Mouse (Mus musculus): ENCODE measurements around the gene Tmem107. TPM values are rescaled to one million over a fixed set of nuclear protein-coding genes. Genes with fewer than 3 reads are reported as not detected.

The Tmem107 gene
- polyA plus RNA-seq, 1 experiment from 2014 or later: 48.2 TPM

DNA sequence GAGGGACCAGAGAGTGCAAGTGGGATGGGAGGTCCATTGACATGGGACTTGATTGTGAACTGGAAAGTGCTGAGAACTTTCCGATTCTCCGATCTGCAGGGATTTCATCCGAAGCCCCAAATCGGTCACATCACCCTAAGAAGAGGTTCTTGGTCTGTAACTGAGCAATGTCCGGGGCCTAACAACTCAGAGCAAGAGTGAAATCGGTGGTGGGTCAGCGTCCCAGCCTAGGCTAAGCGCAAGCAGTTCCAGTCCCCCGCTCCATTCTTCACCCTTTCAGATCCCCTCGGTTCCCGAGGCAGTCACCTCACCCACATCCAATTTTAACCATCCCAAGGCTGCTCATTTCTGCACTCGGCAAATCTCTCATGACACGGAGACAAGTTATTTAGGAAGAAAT lies 513 bp upstream of the Tmem107 start:
- no peak for ATAC-seq (ENCODE audit: insufficient number of reproducible peaks, insufficient read depth, low FRiP score, low TSS enrichment, low read depth)
- H3K4me3 ChIP-seq: peak overlapping the region; percentile 64
- peak overlapping the region; percentile 81 for H3K4me2 ChIP-seq
- H3K27me3 ChIP-seq: no peaks in the 10 kb centered on the region
- peak overlapping the region; percentile 97 for H3K27ac ChIP-seq
- H3K36me3 ChIP-seq: no peaks in the 10 kb centered on the region
- peaks cover 45% of the 10 kb centered on the region for H3K4me1 ChIP-seq
- H3K9me3 ChIP-seq: no peaks in the 10 kb centered on the region
- H3K9ac ChIP-seq: peak overlapping the region; percentile 85
- WGBS: under 1% methylated on average over 13 of the region's 13 CpGs

DNA sequence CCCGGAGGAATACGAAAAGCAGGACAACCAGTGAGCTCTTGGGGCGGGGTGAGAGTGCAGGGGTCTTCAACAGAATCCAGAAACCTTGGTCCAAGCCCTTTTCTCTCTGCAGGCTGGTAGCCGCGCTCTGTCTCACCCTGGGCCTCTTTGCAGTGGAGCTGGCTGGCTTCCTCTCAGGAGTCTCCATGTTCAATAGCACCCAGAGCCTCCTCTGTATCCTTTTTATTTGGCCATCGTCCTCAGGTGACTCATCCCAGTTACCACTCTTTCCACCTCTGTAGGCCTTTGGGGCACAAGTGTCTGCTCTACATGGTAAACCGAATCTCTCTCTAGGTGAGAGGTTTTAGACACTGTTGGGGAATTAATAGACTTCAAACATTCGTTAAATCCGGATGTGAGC lies 656 bp downstream of the Tmem107 start:
- 23% methylated on average over 9 of the region's 9 CpGs for WGBS
- Histone ChIP-seq H3K36me3 (no peaks in the 10 kb centered on the region), H3K4me1 (peaks cover 40% of the 10 kb centered on the region), H3K9ac (peak overlapping the region; percentile 85), H3K27me3 (no peaks in the 10 kb centered on the region), H3K9me3 (no peaks in the 10 kb centered on the region), H3K27ac (peak overlapping the region; percentile 97), H3K4me3 (peak overlapping the region; percentile 64), H3K4me2 (peak overlapping the region; percentile 81)
- ATAC-seq (ENCODE audit: insufficient number of reproducible peaks, insufficient read depth, low FRiP score, low TSS enrichment, low read depth): no peak

DNA sequence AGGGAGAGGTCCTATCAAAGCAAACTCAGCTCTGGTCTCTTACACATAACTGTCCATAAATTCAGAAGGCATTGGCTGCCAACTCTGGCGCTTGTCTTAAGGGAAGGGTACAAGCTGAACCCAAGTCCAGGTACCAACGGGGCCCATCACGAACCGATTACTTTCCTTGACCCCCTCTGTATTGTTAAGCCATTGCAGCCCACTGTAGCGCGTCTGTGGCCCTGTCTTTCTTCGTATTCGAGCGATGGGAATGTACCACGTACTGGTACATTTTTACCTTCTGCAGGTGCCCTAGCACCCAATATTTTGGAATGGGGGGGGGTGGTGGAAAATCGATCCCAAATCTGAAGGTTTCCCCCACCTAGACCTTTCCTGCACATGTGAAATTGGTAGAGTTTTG lies 1.6 kb downstream of the Tmem107 start:
- H3K27me3 ChIP-seq: no peaks in the 10 kb centered on the region
- H3K4me1 ChIP-seq: peaks cover 33% of the 10 kb centered on the region
- peak overlapping the region; percentile 29 for H3K4me3 ChIP-seq
- WGBS: 87% methylated on average over 11 of the region's 11 CpGs
- peak overlapping the region; percentile 90 for H3K27ac ChIP-seq
- ATAC-seq (ENCODE audit: insufficient number of reproducible peaks, insufficient read depth, low FRiP score, low TSS enrichment, low read depth): no peak
- H3K4me2 ChIP-seq: peak overlapping the region; percentile 81
- no peaks in the 10 kb centered on the region for H3K9me3 ChIP-seq
- H3K36me3 ChIP-seq: no peaks in the 10 kb centered on the region
- H3K9ac ChIP-seq: peak overlapping the region; percentile 62; the same call in 1 of the 2 replicates

- no peak for ATAC-seq (ENCODE audit: insufficient number of reproducible peaks, insufficient read depth, low FRiP score, low TSS enrichment, low read depth)
- Histone ChIP-seq H3K4me2 (peak overlapping the region; percentile 81), H3K4me3 (peak overlapping the region; percentile 29), H3K27me3 (no peaks in the 10 kb centered on the region), H3K27ac (peak overlapping the region; percentile 90), H3K9me3 (no peaks in the 10 kb centered on the region), H3K4me1 (peaks cover 28% of the 10 kb centered on the region), H3K9ac (peak overlapping the region; percentile 62), H3K36me3 (no peaks in the 10 kb centered on the region)
- 13% methylated on average over 9 of the region's 9 CpGs for WGBS
These were observed 2.1 kb downstream of the Tmem107 start for GRCm38 (mm10) chr11:69072666-69073064.

GRCm38 (mm10) chr11:69073065-69073888 lies 2.7 kb downstream of the Tmem107 start:
- Histone ChIP-seq H3K4me2 (peak overlapping the region; percentile 81), H3K27ac (peak overlapping the region; percentile 90), H3K9me3 (no peaks in the 10 kb centered on the region), H3K9ac (peak overlapping the region; percentile 62), H3K4me3 (peak overlapping the region; percentile 29), H3K27me3 (no peaks in the 10 kb centered on the region), H3K4me1 (peaks cover 28% of the 10 kb centered on the region), H3K36me3 (no peaks in the 10 kb centered on the region)
- ATAC-seq (ENCODE audit: insufficient number of reproducible peaks, insufficient read depth, low FRiP score, low TSS enrichment, low read depth): 0 out of 2 replicates have a peak, but pooled peaks have one; percentile 29
- WGBS: under 1% methylated on average over 14 of the region's 14 CpGs

DNA sequence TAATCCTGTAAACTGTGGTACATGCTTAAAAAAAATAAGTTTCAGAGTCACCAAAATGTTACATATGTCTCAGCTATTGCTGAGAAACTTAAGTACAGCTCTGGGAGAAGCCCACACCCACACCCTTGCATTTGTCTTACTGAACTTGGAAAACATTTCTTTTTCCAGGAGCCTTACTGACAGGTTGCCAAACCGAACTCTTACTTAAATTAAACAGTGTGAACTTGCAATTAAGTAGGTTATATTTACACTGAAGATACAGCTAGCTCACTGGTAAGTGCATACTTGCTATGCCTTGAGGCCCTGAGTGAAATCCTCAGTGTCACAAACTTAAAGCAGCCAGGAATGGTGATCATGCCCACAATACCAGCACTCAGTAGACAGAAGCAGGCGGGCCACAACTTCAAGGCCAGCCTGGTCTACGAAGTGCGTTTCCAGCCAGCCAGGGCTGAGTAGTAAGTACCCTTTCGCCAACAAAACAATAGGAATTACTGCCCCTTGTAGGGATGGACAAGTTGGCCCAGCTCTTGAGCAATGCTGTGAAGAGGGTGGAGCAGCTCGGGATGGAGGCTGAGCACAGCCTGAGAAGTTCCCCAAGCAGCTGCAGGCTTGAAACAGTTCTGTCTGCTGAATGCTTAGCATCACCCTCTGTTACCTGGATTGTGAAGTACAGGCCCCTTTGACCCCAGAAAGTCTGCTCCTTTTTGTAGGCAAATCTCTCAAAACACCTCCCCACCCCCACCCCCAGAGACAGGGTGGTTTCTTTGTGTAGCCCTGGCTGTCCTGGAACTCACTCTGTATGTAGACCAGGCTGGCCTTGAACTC lies 3.6 kb downstream of the Tmem107 start:
- Histone ChIP-seq H3K4me1 (peaks cover 28% of the 10 kb centered on the region), H3K27ac (peak overlapping the region; percentile 90), H3K4me2 (peak overlapping the region; percentile 81; the same call in 1 of the 2 replicates), H3K36me3 (no peaks in the 10 kb centered on the region), H3K27me3 (no peaks in the 10 kb centered on the region), H3K9ac (peak overlapping the region; percentile 36; the same call in 1 of the 2 replicates), H3K9me3 (no peaks in the 10 kb centered on the region), H3K4me3 (no peak overlapping the region)
- ATAC-seq (ENCODE audit: insufficient number of reproducible peaks, insufficient read depth, low FRiP score, low TSS enrichment, low read depth): no peak
- 33% methylated on average over 6 of the region's 6 CpGs for WGBS

GRCm38 (mm10) chr11:69074776-69075069 lies 4.1 kb downstream of the Tmem107 start:
- peak overlapping the region; percentile 90; the same call in 1 of the 2 replicates for H3K27ac ChIP-seq

DNA sequence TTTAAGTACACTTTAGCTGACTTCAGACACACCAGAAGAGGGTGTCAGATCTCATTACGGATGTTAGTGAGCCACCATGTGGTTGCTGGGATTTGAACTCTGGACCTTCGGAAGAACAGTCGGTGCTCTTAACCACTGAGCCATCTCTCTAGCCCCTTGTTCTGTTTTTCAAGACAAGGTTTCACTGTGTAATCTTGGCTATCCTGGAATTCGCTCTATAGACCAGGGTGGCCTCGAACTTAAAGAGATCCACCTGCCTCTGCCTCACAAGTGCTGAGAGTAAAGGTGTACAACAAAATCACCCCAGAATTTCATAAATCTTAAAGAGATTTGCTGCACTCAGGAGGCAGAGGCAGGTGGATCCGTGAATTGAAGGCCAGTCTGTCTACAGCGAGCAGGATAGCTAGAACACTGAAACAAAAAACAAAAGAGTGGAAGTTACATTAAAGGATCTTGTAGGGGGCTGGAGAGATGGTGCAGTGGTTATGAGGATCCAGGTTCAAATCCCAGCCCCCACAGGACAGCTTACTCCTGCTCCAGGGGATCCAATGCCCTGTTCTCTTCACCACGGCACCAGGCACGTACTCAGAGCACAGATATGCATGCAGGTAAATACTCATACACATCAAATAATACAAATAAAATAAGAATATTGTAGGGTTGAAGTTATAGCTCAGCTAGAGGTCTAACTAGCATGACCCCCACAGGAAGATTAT lies 5.3 kb downstream of the Tmem107 start:
- H3K4me2 ChIP-seq: no peak overlapping the region
- no peak for ATAC-seq (ENCODE audit: insufficient number of reproducible peaks, insufficient read depth, low FRiP score, low TSS enrichment, low read depth)
- no peaks in the 10 kb centered on the region for H3K27me3 ChIP-seq
- WGBS: 49% methylated on average over 9 of the region's 9 CpGs
- H3K9me3 ChIP-seq: no peaks in the 10 kb centered on the region
- H3K27ac ChIP-seq: no peak overlapping the region
- H3K36me3 ChIP-seq: no peaks in the 10 kb centered on the region
- no peak overlapping the region for H3K9ac ChIP-seq
- no peak overlapping the region for H3K4me3 ChIP-seq
- peaks cover 25% of the 10 kb centered on the region for H3K4me1 ChIP-seq

More at GRCm38 (mm10) chr11:69074776-69075069, 4.1 kb downstream of the Tmem107 start:
- ATAC-seq (ENCODE audit: insufficient number of reproducible peaks, insufficient read depth, low FRiP score, low TSS enrichment, low read depth): no peak
- Histone ChIP-seq H3K4me2 (no peak overlapping the region), H3K4me1 (peaks cover 27% of the 10 kb centered on the region), H3K9ac (no peak overlapping the region), H3K27me3 (no peaks in the 10 kb centered on the region), H3K36me3 (no peaks in the 10 kb centered on the region), H3K4me3 (no peak overlapping the region), H3K9me3 (no peaks in the 10 kb centered on the region)
- 47% methylated on average over 2 of the region's 2 CpGs for WGBS

- WGBS: 67% methylated on average over 5 of the region's 5 CpGs
- no peak overlapping the region for H3K9ac ChIP-seq
- ATAC-seq (ENCODE audit: insufficient number of reproducible peaks, insufficient read depth, low FRiP score, low TSS enrichment, low read depth): no peak
These were observed 6.0 kb downstream of the Tmem107 start for GRCm38 (mm10) chr11:69076572-69076971.

DNA sequence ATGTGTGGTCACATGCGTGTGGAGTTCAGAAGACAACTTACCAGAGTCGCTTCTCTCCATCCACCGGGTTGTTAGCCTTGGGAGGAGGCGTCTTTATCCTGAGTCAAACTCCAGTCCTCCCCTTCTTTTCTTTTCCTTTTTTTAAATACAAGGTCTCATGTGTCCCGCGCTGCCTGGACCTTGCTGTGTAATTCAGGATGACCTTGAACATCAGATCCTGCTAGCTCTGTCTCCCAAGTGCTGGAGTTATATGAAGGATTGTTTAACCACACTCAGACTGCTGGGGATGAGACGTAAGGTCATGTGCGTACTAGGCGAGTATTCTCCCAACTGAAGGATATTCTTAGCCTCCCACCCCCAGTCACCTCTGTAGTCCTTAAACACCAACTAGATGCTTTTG lies 6.7 kb downstream of the Tmem107 start:
- Histone ChIP-seq H3K27ac (no peak overlapping the region), H3K4me1 (peaks cover 11% of the 10 kb centered on the region), H3K4me3 (no peak overlapping the region), H3K27me3 (no peaks in the 10 kb centered on the region), H3K9me3 (no peaks in the 10 kb centered on the region), H3K4me2 (no peak overlapping the region), H3K9ac (no peak overlapping the region), H3K36me3 (no peaks in the 10 kb centered on the region)
- 80% methylated on average over 9 of the region's 9 CpGs for WGBS
- ATAC-seq (ENCODE audit: insufficient number of reproducible peaks, insufficient read depth, low FRiP score, low TSS enrichment, low read depth): no peak

More at GRCm38 (mm10) chr11:69076572-69076971, 6.0 kb downstream of the Tmem107 start:
- Histone ChIP-seq H3K4me1 (peaks cover 19% of the 10 kb centered on the region), H3K4me3 (no peak overlapping the region), H3K27me3 (no peaks in the 10 kb centered on the region), H3K9me3 (no peaks in the 10 kb centered on the region), H3K36me3 (no peaks in the 10 kb centered on the region), H3K27ac (no peak overlapping the region), H3K4me2 (no peak overlapping the region)

DNA sequence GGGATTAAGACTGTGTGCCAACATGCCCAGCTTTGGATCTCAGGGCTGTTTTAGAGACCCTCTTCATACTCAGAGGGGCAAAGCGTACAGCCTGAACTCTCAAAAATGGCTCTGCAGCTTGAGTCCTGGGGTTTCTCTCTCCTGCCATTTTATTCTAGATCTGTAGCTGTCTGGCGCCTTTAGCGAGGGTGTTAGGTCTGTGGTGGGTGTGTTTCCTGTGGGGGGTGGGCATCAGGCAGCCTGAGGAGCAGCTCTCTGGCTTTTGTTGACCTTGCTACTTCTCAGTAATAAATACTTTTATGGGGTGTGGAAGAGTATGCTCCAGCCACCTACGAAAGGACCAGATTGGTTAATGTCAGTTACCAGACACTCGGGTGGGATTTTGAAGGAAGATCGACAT lies 7.4 kb downstream of the Tmem107 start:
- Histone ChIP-seq H3K4me2 (no peak overlapping the region), H3K9ac (no peak overlapping the region), H3K27me3 (no peaks in the 10 kb centered on the region), H3K27ac (no peak overlapping the region), H3K36me3 (no peaks in the 10 kb centered on the region), H3K9me3 (no peaks in the 10 kb centered on the region), H3K4me3 (no peak overlapping the region), H3K4me1 (peaks cover 8% of the 10 kb centered on the region; the same call in 1 of the 2 replicates)
- WGBS: 90% methylated on average over 6 of the region's 6 CpGs
- ATAC-seq (ENCODE audit: insufficient number of reproducible peaks, insufficient read depth, low FRiP score, low TSS enrichment, low read depth): no peak

Measured in embryonic facial prominence, embryonic 13.5 days (tissue).